Mouse (Mus musculus): ENCODE results near the gene Olfr1173. TPM values are rescaled to one million over a fixed set of nuclear protein-coding genes. Genes with fewer than 3 reads are reported as not detected.

Olfr1173 gene
- not detected in 2 replicates for polyA plus RNA-seq (2014; fragmentation: Nextera tagmentation; extraction: Ambion mirVana)

DNA sequence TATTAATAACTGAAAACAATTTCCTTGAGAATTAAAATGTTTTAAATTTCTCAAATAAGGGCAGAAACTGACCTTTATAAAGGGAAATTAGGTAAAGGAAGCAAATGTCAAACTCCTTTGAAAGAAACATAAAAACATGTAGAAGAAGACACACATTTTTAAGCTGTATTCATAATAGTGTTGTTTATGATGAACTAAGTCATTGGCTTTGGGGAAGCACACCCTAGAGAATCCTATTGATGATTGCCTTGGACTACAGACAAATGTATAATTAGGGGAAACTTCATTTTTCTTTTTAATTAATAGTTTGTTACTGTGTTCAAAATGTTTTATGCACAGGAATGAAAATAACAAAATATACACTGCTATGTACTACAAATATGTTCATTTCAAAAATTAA is at the start of gene Olfr1173:
Gene Olfr1173 (minus strand): TSS at position 101 of the 400 bp plus-strand sequence.
- Histone ChIP-seq H3K9me3 (ENCODE audit: control insufficient read depth, low read depth, low read length) (no peaks in the 10 kb centered on the region), H3K9ac (replicated peaks; ENCODE audit: low read depth, low read length) (no peak within 1 kb of the TSS), H3K27ac (ENCODE audit: low read length) (no peak within 1 kb of the TSS), H3K4me3 (ENCODE audit: low read depth, low read length) (no peak within 1 kb of the TSS), H3K4me2 (replicated peaks; ENCODE audit: low read depth, low read length) (no peak within 1 kb of the TSS), H3K27me3 (ENCODE audit: control insufficient read depth, insufficient read depth, low read length) (no peaks in the 10 kb centered on the region), H3K4me1 (ENCODE audit: control insufficient read depth, insufficient read depth, low read length) (no peaks in the 10 kb centered on the region), H3K36me3 (ENCODE audit: control insufficient read depth, insufficient read depth, low read length) (no peaks in the 10 kb centered on the region)
- no peak for ATAC-seq (ENCODE audit: insufficient number of reproducible peaks, insufficient read depth, low FRiP score, low read depth)

DNA sequence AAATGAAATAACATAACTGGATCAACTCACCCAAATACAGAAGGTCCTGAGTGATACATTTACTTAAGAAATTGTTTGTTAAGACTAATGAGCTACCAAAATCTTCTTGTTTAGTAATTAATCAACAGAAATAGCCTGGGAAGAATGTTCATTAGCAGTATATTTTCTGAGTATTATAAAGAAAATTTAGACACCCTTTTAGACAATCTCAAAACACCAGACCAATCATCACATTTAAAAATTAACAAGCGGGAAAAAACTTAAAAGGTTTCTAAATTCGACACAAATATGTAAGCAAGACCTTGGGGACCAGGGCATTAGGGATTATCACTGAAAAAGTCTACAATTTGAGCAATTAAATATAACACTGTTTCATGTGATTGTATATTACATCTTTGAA is 47.4 kb upstream of the Olfr1173 start, which contains the start of gene Olfr1175-ps:
Gene Olfr1175-ps (minus strand): TSS at position 101 of the 400 bp plus-strand sequence.
- Histone ChIP-seq H3K4me3 (ENCODE audit: low read depth, low read length) (no peak within 1 kb of the TSS), H3K4me2 (replicated peaks; ENCODE audit: low read depth, low read length) (no peak within 1 kb of the TSS), H3K36me3 (ENCODE audit: control insufficient read depth, insufficient read depth, low read length) (no peaks in the 10 kb centered on the region), H3K27ac (ENCODE audit: low read length) (no peak within 1 kb of the TSS), H3K9ac (replicated peaks; ENCODE audit: low read depth, low read length) (no peak within 1 kb of the TSS), H3K9me3 (ENCODE audit: control insufficient read depth, low read depth, low read length) (no peaks in the 10 kb centered on the region), H3K27me3 (ENCODE audit: control insufficient read depth, insufficient read depth, low read length) (no peaks in the 10 kb centered on the region), H3K4me1 (ENCODE audit: control insufficient read depth, insufficient read depth, low read length) (no peaks in the 10 kb centered on the region)
- 88% methylated on average over 2 of the region's 2 CpGs for WGBS
- no peak for ATAC-seq (ENCODE audit: insufficient number of reproducible peaks, insufficient read depth, low FRiP score, low read depth)

DNA sequence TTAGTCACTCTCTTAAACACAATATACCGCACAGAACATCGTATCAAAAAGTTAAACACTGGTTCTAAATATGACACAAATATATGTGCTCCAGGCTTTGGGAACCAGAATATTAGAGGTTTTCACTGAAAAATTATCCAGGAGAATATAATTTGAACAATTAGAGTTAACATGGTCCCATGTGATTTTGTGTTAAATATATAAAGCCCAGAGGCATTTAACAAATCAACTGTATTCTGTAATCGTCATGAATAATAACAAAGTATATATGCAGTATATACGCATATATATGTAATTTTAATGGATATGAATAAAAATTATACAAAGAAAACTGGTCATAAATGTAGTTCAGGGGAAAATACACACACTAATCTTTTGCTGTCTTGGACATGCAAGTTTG is 35.4 kb upstream of the Olfr1173 start, which contains the start of gene Olfr1174-ps:
Gene Olfr1174-ps (minus strand): TSS at position 101 of the 400 bp plus-strand sequence.
- 91% methylated on average over 4 of the region's 4 CpGs for WGBS
- Histone ChIP-seq H3K27me3 (ENCODE audit: control insufficient read depth, insufficient read depth, low read length) (no peaks in the 10 kb centered on the region), H3K27ac (ENCODE audit: low read length) (no peak within 1 kb of the TSS), H3K36me3 (ENCODE audit: control insufficient read depth, insufficient read depth, low read length) (no peaks in the 10 kb centered on the region), H3K4me3 (ENCODE audit: low read depth, low read length) (no peak within 1 kb of the TSS), H3K4me1 (ENCODE audit: control insufficient read depth, insufficient read depth, low read length) (no peaks in the 10 kb centered on the region), H3K9me3 (ENCODE audit: control insufficient read depth, low read depth, low read length) (no peaks in the 10 kb centered on the region), H3K4me2 (replicated peaks; ENCODE audit: low read depth, low read length) (no peak within 1 kb of the TSS), H3K9ac (replicated peaks; ENCODE audit: low read depth, low read length) (no peak within 1 kb of the TSS)
- ATAC-seq (ENCODE audit: insufficient number of reproducible peaks, insufficient read depth, low FRiP score, low read depth) = no peak

DNA sequence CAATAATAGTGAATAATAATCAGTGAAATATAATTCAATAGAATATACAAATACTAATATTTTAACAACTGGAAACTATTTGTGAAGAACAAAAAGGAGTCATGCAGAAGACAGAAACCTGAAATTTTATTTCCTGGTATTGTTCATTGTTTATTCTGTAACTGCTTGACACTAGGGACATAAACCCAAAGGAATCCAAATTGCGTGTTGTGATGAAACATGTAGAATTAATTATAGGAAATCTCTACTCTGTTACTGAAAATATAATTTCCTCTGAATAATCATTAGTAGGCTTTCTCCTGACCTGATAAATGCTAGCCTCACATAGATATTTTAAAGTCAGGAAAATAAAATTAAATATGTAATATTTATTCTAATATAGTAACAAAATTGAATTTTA is 51.4 kb downstream of the Olfr1173 start, which contains the start of gene Olfr1170:
Gene Olfr1170 (minus strand): TSS at position 101 of the 400 bp plus-strand sequence.
- WGBS = 76% methylated on average over 1 of the region's 1 CpGs
- H3K4me2 ChIP-seq (replicated peaks; ENCODE audit: low read depth, low read length) = no peak within 1 kb of the TSS
- no peak within 1 kb of the TSS for H3K4me3 ChIP-seq (ENCODE audit: low read depth, low read length)
- H3K9ac ChIP-seq (replicated peaks; ENCODE audit: low read depth, low read length) = no peak within 1 kb of the TSS
- ATAC-seq (ENCODE audit: insufficient number of reproducible peaks, insufficient read depth, low FRiP score, low read depth) = no peak
- no peaks in the 10 kb centered on the region for H3K36me3 ChIP-seq (ENCODE audit: control insufficient read depth, insufficient read depth, low read length)
- H3K27ac ChIP-seq (ENCODE audit: low read length) = no peak within 1 kb of the TSS
- no peaks in the 10 kb centered on the region for H3K9me3 ChIP-seq (ENCODE audit: control insufficient read depth, low read depth, low read length)
- H3K27me3 ChIP-seq (ENCODE audit: control insufficient read depth, insufficient read depth, low read length) = no peaks in the 10 kb centered on the region
- H3K4me1 ChIP-seq (ENCODE audit: control insufficient read depth, insufficient read depth, low read length) = no peaks in the 10 kb centered on the region

Other genes starting within 250 kb of the Olfr1173 start
- not detected in 2 replicates for gene Olfr73, start 242.2 kb downstream of the Olfr1173 start, polyA plus RNA-seq (2014; fragmentation: Nextera tagmentation; extraction: Ambion mirVana)
- gene Olfr1162, start 228.7 kb downstream of the Olfr1173 start, polyA plus RNA-seq (2014; fragmentation: Nextera tagmentation; extraction: Ambion mirVana) = not detected in 2 replicates
- not detected in 2 replicates for gene Olfr1163, start 208.0 kb downstream of the Olfr1173 start, polyA plus RNA-seq (2014; fragmentation: Nextera tagmentation; extraction: Ambion mirVana)
- not detected in 2 replicates for gene Olfr1164, start 185.9 kb downstream of the Olfr1173 start, polyA plus RNA-seq (2014; fragmentation: Nextera tagmentation; extraction: Ambion mirVana)
- not detected in 2 replicates for gene Olfr1166, start 151.6 kb downstream of the Olfr1173 start, polyA plus RNA-seq (2014; fragmentation: Nextera tagmentation; extraction: Ambion mirVana)
- not detected in 2 replicates for gene Olfr1167, start 124.7 kb downstream of the Olfr1173 start, polyA plus RNA-seq (2014; fragmentation: Nextera tagmentation; extraction: Ambion mirVana)
- not detected in 2 replicates for gene Olfr1168, start 98.0 kb downstream of the Olfr1173 start, polyA plus RNA-seq (2014; fragmentation: Nextera tagmentation; extraction: Ambion mirVana)
- not detected in 2 replicates for gene Olfr1170, start 51.5 kb downstream of the Olfr1173 start, polyA plus RNA-seq (2014; fragmentation: Nextera tagmentation; extraction: Ambion mirVana)
- gene Olfr1174-ps, start 35.3 kb upstream of the Olfr1173 start, polyA plus RNA-seq (2014; fragmentation: Nextera tagmentation; extraction: Ambion mirVana) = not detected in 2 replicates
- gene Olfr1175-ps, start 47.3 kb upstream of the Olfr1173 start, polyA plus RNA-seq (2014; fragmentation: Nextera tagmentation; extraction: Ambion mirVana) = not detected in 2 replicates
- not detected in 2 replicates for gene Olfr1176, start 56.8 kb upstream of the Olfr1173 start, polyA plus RNA-seq (2014; fragmentation: Nextera tagmentation; extraction: Ambion mirVana)
- gene Olfr1177-ps, start 66.6 kb upstream of the Olfr1173 start, polyA plus RNA-seq (2014; fragmentation: Nextera tagmentation; extraction: Ambion mirVana) = not detected in 2 replicates
- not detected in 2 replicates for gene Olfr1178, start 107.2 kb upstream of the Olfr1173 start, polyA plus RNA-seq (2014; fragmentation: Nextera tagmentation; extraction: Ambion mirVana)
- not detected in 2 replicates for gene Olfr1179, start 126.6 kb upstream of the Olfr1173 start, polyA plus RNA-seq (2014; fragmentation: Nextera tagmentation; extraction: Ambion mirVana)
- not detected in 2 replicates for gene Olfr1180, start 139.3 kb upstream of the Olfr1173 start, polyA plus RNA-seq (2014; fragmentation: Nextera tagmentation; extraction: Ambion mirVana)
- not detected in 2 replicates for gene Olfr1181, start 146.3 kb upstream of the Olfr1173 start, polyA plus RNA-seq (2014; fragmentation: Nextera tagmentation; extraction: Ambion mirVana)
- not detected in 2 replicates for gene Gm13757, start 169.3 kb upstream of the Olfr1173 start, polyA plus RNA-seq (2014; fragmentation: Nextera tagmentation; extraction: Ambion mirVana)
- gene Olfr1183, start 175.0 kb upstream of the Olfr1173 start, polyA plus RNA-seq (2014; fragmentation: Nextera tagmentation; extraction: Ambion mirVana) = not detected in 2 replicates
- not detected in 2 replicates for gene Olfr1184, start 203.7 kb upstream of the Olfr1173 start, polyA plus RNA-seq (2014; fragmentation: Nextera tagmentation; extraction: Ambion mirVana)
- not detected in 2 replicates for gene Olfr1185-ps1, start 213.4 kb upstream of the Olfr1173 start, polyA plus RNA-seq (2014; fragmentation: Nextera tagmentation; extraction: Ambion mirVana)
- gene Olfr1186, start 238.7 kb upstream of the Olfr1173 start, polyA plus RNA-seq (2014; fragmentation: Nextera tagmentation; extraction: Ambion mirVana) = not detected in 2 replicates